29 mouse cellular contexts compared by ENCODE assay signal in genomic region chr11:104566097-104566496, GRCm38 (mm10). TPM values are rescaled to one million over a fixed set of nuclear protein-coding genes. Genes with fewer than 3 reads are reported as not detected.
DNase-seq lines count a peak whose midpoint lies in the region; ATAC-seq and TF ChIP-seq lines count a peak whose summit lies in the region.
"Had no signal": no experiment of that assay in that cellular context is flagged by ENCODE, and none has a peak within 500 bp of the region (broad histone marks: within the 10 kb centered on the region; RNA-seq: fewer than 3 reads in every experiment).

No protein-coding gene starts in this region.

- H3K36me3 ChIP-seq in heart, embryonic 14.5 days (ENCODE audit: control insufficient read depth, insufficient read depth, low read length), result no peaks in the 10 kb centered on the region
- H3K36me3 ChIP-seq in heart, embryonic 11.5 days (ENCODE audit: control insufficient read depth, insufficient read depth, low read length), result no peaks in the 10 kb centered on the region
- H3K36me3 ChIP-seq: embryonic facial prominence, embryonic 12.5 days; embryonic facial prominence, embryonic 15.5 days; G1E had no signal

- no peak overlapping the region for H3K4me3 ChIP-seq in gastrocnemius, adult 2 months
- H3K4me3 ChIP-seq in heart, embryonic 14.5 days (ENCODE audit: control insufficient read depth in 1 of 2, insufficient read depth in 1 of 2, low read depth in 1 of 2, low read length in 2 of 2), result no peak overlapping the region
- no peak overlapping the region for H3K4me3 ChIP-seq in heart, embryonic 11.5 days (ENCODE audit: low read depth, low read length)
- H3K4me3 ChIP-seq in left cerebral cortex, adult 2 months, result no peak overlapping the region
- H3K4me3 ChIP-seq: embryonic facial prominence, embryonic 12.5 days; embryonic facial prominence, embryonic 15.5 days had no signal

- DNase-seq in gastrocnemius, adult 2 months, result no peak
- no peak for DNase-seq in gastrocnemius, postnatal 36 days
- no peak for DNase-seq in left cerebral cortex, adult 2 months (ENCODE audit: extremely low spot score in 1 of 2, low spot score in 2 of 2)
- DNase-seq in left cerebral cortex, postnatal 10 days (ENCODE audit: extremely low spot score in 1 of 2, low spot score in 2 of 2), result no peak
- no peak for DNase-seq in cerebellum, postnatal 14 days
- DNase-seq: adrenal gland, postnatal 10 days; adrenal gland, postnatal 36 days; B cell, adult 2 months; cerebellum, adult 18-20 months; cerebellum, adult 9-10 months; cerebellum, postnatal 25 days; forebrain, postnatal 0 days; gastrocnemius, postnatal 14 days; heart, postnatal 10 days; heart, postnatal 4 days; kidney, adult 18-20 months; kidney, adult 9 months had no signal

- peaks cover 23 to 46% of the 10 kb centered on the region in 2 experiments for H3K4me1 ChIP-seq in heart, embryonic 14.5 days (ENCODE audit: control insufficient read depth in 2 of 2, insufficient read depth in 2 of 2, low read length in 2 of 2)
- H3K4me1 ChIP-seq in heart, embryonic 11.5 days (ENCODE audit: control insufficient read depth, insufficient read depth, low read length), result peaks cover 13% of the 10 kb centered on the region
- H3K4me1 ChIP-seq: embryonic facial prominence, embryonic 12.5 days; embryonic facial prominence, embryonic 15.5 days had no signal

- peak overlapping the region; percentile 84 for H3K27ac ChIP-seq in gastrocnemius, adult 2 months
- H3K27ac ChIP-seq in heart, embryonic 14.5 days (replicated peaks in 1 of 2; ENCODE audit: control insufficient read depth in 1 of 2, insufficient read depth in 1 of 2, low read depth in 2 of 2, low read length in 2 of 2), result peak overlapping the region; percentile 10 to 41; a peak in 2 of 4 replicates
- H3K27ac ChIP-seq in heart, embryonic 11.5 days (ENCODE audit: low read depth, low read length), result no peak overlapping the region
- peak overlapping the region; percentile 28; the same call in 1 of the 2 replicates for H3K27ac ChIP-seq in left cerebral cortex, adult 2 months
- H3K27ac ChIP-seq: embryonic facial prominence, embryonic 12.5 days; embryonic facial prominence, embryonic 15.5 days; hindbrain, embryonic 14.5 days; hindbrain, postnatal 0 days had no signal

- H3K4me2 ChIP-seq in heart, embryonic 14.5 days (ENCODE audit: low read length), result no peak overlapping the region
- no peak overlapping the region for H3K4me2 ChIP-seq in heart, embryonic 11.5 days
- H3K4me2 ChIP-seq: embryonic facial prominence, embryonic 12.5 days; embryonic facial prominence, embryonic 15.5 days; hindbrain, embryonic 14.5 days had no signal

- no peaks in the 10 kb centered on the region for H3K27me3 ChIP-seq in heart, embryonic 14.5 days (ENCODE audit: control insufficient read depth, insufficient read depth, low read length)
- H3K27me3 ChIP-seq in heart, embryonic 11.5 days (ENCODE audit: control insufficient read depth, insufficient read depth, low read length), result no peaks in the 10 kb centered on the region
- H3K27me3 ChIP-seq: CH12.LX; embryonic facial prominence, embryonic 12.5 days; Patski had no signal

- H3K9ac ChIP-seq in heart, embryonic 14.5 days (ENCODE audit: low read length), result no peak overlapping the region
- no peak overlapping the region for H3K9ac ChIP-seq in heart, embryonic 11.5 days (ENCODE audit: low read depth, low read length)
- H3K9ac ChIP-seq: embryonic facial prominence, embryonic 12.5 days; embryonic facial prominence, embryonic 15.5 days; forebrain, postnatal 0 days; hindbrain, embryonic 14.5 days had no signal

- intact Hi-C loops in gastrocnemius, adult 2 months (cut with DNase I), result no loop called here
- intact Hi-C loops in gastrocnemius, postnatal 36 days (cut with DNase I), result no loop called here
- intact Hi-C loops in left cerebral cortex, adult 2 months (cut with DNase I), result no loop called here
- intact Hi-C loops in left cerebral cortex, postnatal 10 days (cut with DNase I), result no loop called here

- H3K9me3 ChIP-seq in heart, embryonic 14.5 days (ENCODE audit: control insufficient read depth, low read length), result peaks cover 5% of the 10 kb centered on the region; the same call in 1 of the 2 replicates
- H3K9me3 ChIP-seq in heart, embryonic 11.5 days (replicated peaks; ENCODE audit: control insufficient read depth, low read length), result no peaks in the 10 kb centered on the region; the same call in 1 of the 2 replicates
- H3K9me3 ChIP-seq: embryonic facial prominence, embryonic 12.5 days; embryonic facial prominence, embryonic 15.5 days had no signal

- ATAC-seq in heart, embryonic 14.5 days (ENCODE audit: insufficient number of reproducible peaks, insufficient read depth, low FRiP score, low read depth), result no peak
- ATAC-seq in heart, embryonic 11.5 days (replicated peaks; ENCODE audit: insufficient number of reproducible peaks, low FRiP score, low TSS enrichment), result no peak
- ATAC-seq: forebrain, embryonic 14.5 days; forebrain, postnatal 0 days; hindbrain, postnatal 0 days; inflammation-experienced regulatory T-cells, adult 6 months; intestine, embryonic 16.5 days; Patski had no signal

- 51% methylated on average over 6 of the region's 6 CpGs for WGBS in heart, embryonic 14.5 days
- WGBS in heart, embryonic 11.5 days (ENCODE audit: insufficient replicate concordance), result 68% methylated on average over 6 of the region's 6 CpGs

- TF ChIP-seq CTCF in gastrocnemius, adult 2 months (IDR thresholded peaks at IDR 0.05), result no peak
- no peak for TF ChIP-seq CTCF in left cerebral cortex, adult 2 months (IDR thresholded peaks at IDR 0.05)

RNA-seq across cellular contexts. Expression of gene Myl4, which starts 15.6 kb away (rescaled TPM):
- total RNA-seq in gastrocnemius, adult 2 months (2021), result 1 to 10 TPM; 2.9 to 8.1 TPM
- total RNA-seq in gastrocnemius, postnatal 36 days (2021), result 1 to 10 TPM; 5.5 to 6.4 TPM
- polyA plus RNA-seq in heart, embryonic 14.5 days (2014; fragmentation: Nextera tagmentation; extraction: Ambion mirVana), result 2,493 and 2,941 TPM in 2 replicates
- polyA plus RNA-seq in heart, embryonic 11.5 days (2014; fragmentation: Nextera tagmentation; extraction: Ambion mirVana), result 3,018 and 3,194 TPM in 2 replicates
- total RNA-seq in left cerebral cortex, adult 2 months (2021), result 10 to 100 TPM; 21.3 to 24.5 TPM
- total RNA-seq in left cerebral cortex, postnatal 10 days (2021), result 10 to 100 TPM in 1 of 2 experiments, 1 to 10 TPM in 1; 8.7 to 10.9 TPM
- polyA plus RNA-seq: G1E had no signal

RNA-seq across cellular contexts. Expression of gene Cdc27, which starts 15.7 kb away (rescaled TPM):
- total RNA-seq in gastrocnemius, adult 2 months (2021), result 10 to 100 TPM; 25.9 to 27.5 TPM
- total RNA-seq in gastrocnemius, postnatal 36 days (2021), result 10 to 100 TPM; 24.9 to 25.2 TPM
- 35.6 and 39.7 TPM in 2 replicates for polyA plus RNA-seq in heart, embryonic 14.5 days (2014; fragmentation: Nextera tagmentation; extraction: Ambion mirVana)
- 34.4 and 44.6 TPM in 2 replicates for polyA plus RNA-seq in heart, embryonic 11.5 days (2014; fragmentation: Nextera tagmentation; extraction: Ambion mirVana)
- total RNA-seq in left cerebral cortex, adult 2 months (2021), result 10 to 100 TPM; 55.9 to 57.7 TPM
- total RNA-seq in left cerebral cortex, postnatal 10 days (2021), result 10 to 100 TPM; 63.9 to 73.9 TPM

RNA-seq across cellular contexts. Expression of gene Itgb3, which starts 41.7 kb away (rescaled TPM):
- total RNA-seq in gastrocnemius, adult 2 months (2021), result 1 to 10 TPM in 1 of 2 experiments, under 1 TPM in 1; 0.54 to 1.3 TPM
- under 1 TPM; 0.66 to 0.76 TPM for total RNA-seq in gastrocnemius, postnatal 36 days (2021)
- polyA plus RNA-seq in heart, embryonic 14.5 days (2014; fragmentation: Nextera tagmentation; extraction: Ambion mirVana), result 1.7 and 1.8 TPM in 2 replicates
- polyA plus RNA-seq in heart, embryonic 11.5 days (2014; fragmentation: Nextera tagmentation; extraction: Ambion mirVana), result 3.9 and 4.6 TPM in 2 replicates
- total RNA-seq in left cerebral cortex, adult 2 months (2021), result 1 to 10 TPM; 2.9 to 3.4 TPM
- 1 to 10 TPM; 5.5 to 6.7 TPM for total RNA-seq in left cerebral cortex, postnatal 10 days (2021)
